Mouse (Mus musculus) v-Abl transformed pro-B cells (cell line): ENCODE measurements around the gene Krt33b.

ENCODE experiments used
- in situ Hi-C, 2 experiments: fragments of 400-800 bp; cut with MboI; formaldehyde crosslinking; loops; one replicate each; pipeline ENCODE4 v1.15.1; 2025; ENCODE audit not compliant: unreplicated experiment in 2 of 2

Krt33b gene

GRCm38 (mm10) chr11:100029768-100030167, at the start of gene Krt33b:
Gene Krt33b (minus strand): TSS chr11:100029868.
- in situ Hi-C loops = no loop called here

- in situ Hi-C loops = no loop called here
Measured at GRCm38 (mm10) chr11:100073873-100074272, 44.2 kb upstream of the Krt33b start.

- in situ Hi-C loops = no loop called here
Measured at GRCm38 (mm10) chr11:100067293-100068036, 37.8 kb upstream of the Krt33b start.

- in situ Hi-C loops = no loop called here
Measured at GRCm38 (mm10) chr11:100066236-100067010, 36.8 kb upstream of the Krt33b start.

GRCm38 (mm10) chr11:100058875-100059274, 29.2 kb upstream of the Krt33b start:
- in situ Hi-C loops = no loop called here

GRCm38 (mm10) chr11:100055686-100056655, 26.3 kb upstream of the Krt33b start:
- in situ Hi-C loops = no loop called here

GRCm38 (mm10) chr11:100050451-100050850, 20.8 kb upstream of the Krt33b start, which contains the start of gene Krt31:
Gene Krt31 (minus strand): TSS chr11:100050551.
- in situ Hi-C loops = no loop called here

- in situ Hi-C loops = no loop called here
Measured at GRCm38 (mm10) chr11:100047193-100047592, 17.5 kb upstream of the Krt33b start.

- in situ Hi-C loops = no loop called here
Measured at GRCm38 (mm10) chr11:100046303-100046866, 16.7 kb upstream of the Krt33b start.

GRCm38 (mm10) chr11:100041454-100041853, 11.8 kb upstream of the Krt33b start, which contains the start of gene Krt34:
Gene Krt34 (minus strand): TSS chr11:100041554.
- in situ Hi-C loops = no loop called here

- in situ Hi-C loops = loop anchor here in 1 of 2 experiments (25.0 kb wide), 1 partner anchor 634 kb away; the partner anchor contains the start of gene Krt10
Measured at GRCm38 (mm10) chr11:100021438-100021837, 8.2 kb downstream of the Krt33b start.

- in situ Hi-C loops = loop anchor here in 1 of 2 experiments (25.0 kb wide), 1 partner anchor 632 kb away; the partner anchor contains the start of gene Krt10
Measured at GRCm38 (mm10) chr11:100019466-100019865, 10.2 kb downstream of the Krt33b start.

GRCm38 (mm10) chr11:100016112-100016511, 13.6 kb downstream of the Krt33b start, which contains the start of gene Krt33a:
Gene Krt33a (minus strand): TSS chr11:100016212.
- in situ Hi-C loops = loop anchor here in 1 of 2 experiments (25.0 kb wide), 1 partner anchor 629 kb away; the partner anchor contains the start of gene Krt10

- in situ Hi-C loops = loop anchor here in 1 of 2 experiments (25.0 kb wide), 1 partner anchor 626 kb away; the partner anchor contains the start of gene Krt10
Measured at GRCm38 (mm10) chr11:100013691-100014171, 15.9 kb downstream of the Krt33b start.

- in situ Hi-C loops = loop anchor here in 1 of 2 experiments (25.0 kb wide), 1 partner anchor 623 kb away; the partner anchor contains the start of gene Krt10
Measured at GRCm38 (mm10) chr11:100010682-100011081, 19.0 kb downstream of the Krt33b start.

- in situ Hi-C loops = loop anchor here in 1 of 2 experiments (25.0 kb wide), 1 partner anchor 621 kb away; the partner anchor contains the start of gene Krt10
Measured at GRCm38 (mm10) chr11:100008336-100008735, 21.3 kb downstream of the Krt33b start.

GRCm38 (mm10) chr11:100006624-100007023, 23.0 kb downstream of the Krt33b start:
- in situ Hi-C loops = loop anchor here in 1 of 2 experiments (25.0 kb wide), 1 partner anchor 619 kb away; the partner anchor contains the start of gene Krt10

GRCm38 (mm10) chr11:100005905-100006304, 23.8 kb downstream of the Krt33b start:
- in situ Hi-C loops = loop anchor here in 1 of 2 experiments (25.0 kb wide), 1 partner anchor 619 kb away; the partner anchor contains the start of gene Krt10

- in situ Hi-C loops = loop anchor here in 1 of 2 experiments (25.0 kb wide), 1 partner anchor 618 kb away; the partner anchor contains the start of gene Krt10
Measured at GRCm38 (mm10) chr11:100004846-100005245, 24.8 kb downstream of the Krt33b start.
